Mouse (Mus musculus): ENCODE results near the gene Coq10b. TPM values are rescaled to one million over a fixed set of nuclear protein-coding genes. Genes with fewer than 3 reads are reported as not detected.
"Not testable (repeated sequence)": the region's sequence is repeated elsewhere in the genome, so short reads cannot be mapped to it uniquely, and the experiment has no call there.

Gene Coq10b
- total RNA-seq (2015) (28.5 and 28.6 TPM in 2 replicates), total RNA-seq (2017) (25.4 and 25.8 TPM in 2 replicates)

DNA sequence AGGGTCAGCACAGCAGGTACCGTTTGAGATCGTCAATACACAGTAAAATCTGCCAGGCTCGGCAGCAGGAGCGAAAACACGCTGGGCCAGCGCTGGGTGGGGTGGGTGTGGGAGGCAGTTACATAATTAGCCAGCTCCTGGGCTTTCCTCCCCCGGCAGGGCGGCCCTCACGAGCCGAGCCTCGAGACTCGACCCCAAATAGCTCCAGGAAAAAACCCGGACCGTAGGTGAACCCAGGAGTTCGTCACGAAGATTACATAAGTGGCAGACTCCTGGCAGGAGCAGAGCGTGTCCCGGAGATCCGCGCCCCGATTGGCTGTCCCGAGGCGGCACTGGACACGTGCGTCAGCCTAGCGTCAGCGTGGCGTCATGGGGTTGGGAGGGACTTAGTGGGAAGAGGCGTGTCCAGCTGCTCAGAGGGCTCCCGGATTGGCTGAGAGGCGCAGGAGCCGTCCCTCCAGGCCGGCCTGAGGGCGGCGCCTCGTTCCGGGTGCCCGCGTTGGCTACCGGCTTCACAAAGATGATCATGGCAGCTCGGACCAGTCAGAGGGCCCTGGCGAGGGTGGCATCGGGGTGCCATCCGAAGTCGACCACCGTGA is at the start of gene Coq10b:
Gene Coq10b, plus strand, starts transcription at position 416 of the 599 bp plus-strand sequence.
- ATAC-seq (ENCODE audit: poor library complexity, severe bottlenecking) = peak; percentile 97

DNA sequence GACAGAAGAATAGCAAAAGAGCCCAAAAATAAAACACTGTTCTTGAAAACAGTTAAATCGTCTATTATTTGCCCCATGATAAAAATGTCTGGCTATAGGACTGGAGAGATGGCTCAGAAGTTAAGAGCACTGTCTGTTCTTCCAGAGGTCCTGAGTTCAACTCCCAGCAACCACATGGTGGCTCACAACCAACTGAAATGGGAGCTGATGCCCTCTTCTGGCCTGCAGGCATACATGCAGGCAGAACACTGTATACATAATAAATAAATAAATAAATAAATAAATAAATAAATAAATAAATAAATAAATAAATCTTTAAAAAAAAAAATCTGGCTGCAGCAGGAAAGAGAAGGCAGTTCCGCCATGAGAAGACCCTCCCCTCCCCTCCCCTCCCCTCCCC is 44.3 kb upstream of the Coq10b start:
- ATAC-seq (ENCODE audit: poor library complexity, severe bottlenecking) = not testable (repeated sequence)

DNA sequence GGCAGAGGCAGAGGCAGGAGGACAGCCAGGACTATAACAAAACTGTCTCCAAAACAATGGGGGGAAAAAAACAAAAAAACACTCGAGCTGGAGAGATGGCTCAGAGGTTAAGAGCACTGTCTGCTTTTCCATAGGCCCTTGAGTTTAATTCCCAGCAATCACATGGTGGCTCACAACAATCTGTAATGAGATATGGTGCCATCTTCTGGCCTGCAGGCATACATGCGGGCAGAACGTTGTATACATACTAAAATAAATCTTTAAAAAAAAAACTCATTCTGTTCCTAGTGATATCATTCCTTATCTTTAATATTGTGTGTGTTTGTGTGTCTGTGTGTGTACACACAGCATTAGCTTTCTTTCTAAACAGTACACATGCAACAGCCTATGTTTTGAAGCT is 40.1 kb upstream of the Coq10b start:
- ATAC-seq (ENCODE audit: poor library complexity, severe bottlenecking) = no peak

DNA sequence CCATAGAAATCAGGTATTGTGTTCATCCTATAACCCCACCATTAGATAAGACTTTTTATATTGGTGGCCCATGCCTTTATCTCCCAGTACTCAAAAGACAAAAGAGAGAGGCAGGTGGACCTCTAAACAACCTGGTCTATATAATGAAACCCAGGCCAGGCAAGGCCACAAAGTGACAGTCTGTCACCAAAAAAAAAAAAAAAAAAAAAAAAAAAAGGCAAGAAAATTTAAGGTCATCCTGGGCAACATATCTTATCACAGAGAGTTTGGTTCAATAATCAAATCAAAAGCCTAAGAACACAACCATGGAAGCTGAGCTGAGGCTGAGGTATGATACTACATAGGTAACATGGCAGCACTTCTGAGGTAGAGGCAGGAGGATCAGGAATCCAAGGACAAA is 30.7 kb upstream of the Coq10b start:
- no peak for ATAC-seq (ENCODE audit: poor library complexity, severe bottlenecking)

DNA sequence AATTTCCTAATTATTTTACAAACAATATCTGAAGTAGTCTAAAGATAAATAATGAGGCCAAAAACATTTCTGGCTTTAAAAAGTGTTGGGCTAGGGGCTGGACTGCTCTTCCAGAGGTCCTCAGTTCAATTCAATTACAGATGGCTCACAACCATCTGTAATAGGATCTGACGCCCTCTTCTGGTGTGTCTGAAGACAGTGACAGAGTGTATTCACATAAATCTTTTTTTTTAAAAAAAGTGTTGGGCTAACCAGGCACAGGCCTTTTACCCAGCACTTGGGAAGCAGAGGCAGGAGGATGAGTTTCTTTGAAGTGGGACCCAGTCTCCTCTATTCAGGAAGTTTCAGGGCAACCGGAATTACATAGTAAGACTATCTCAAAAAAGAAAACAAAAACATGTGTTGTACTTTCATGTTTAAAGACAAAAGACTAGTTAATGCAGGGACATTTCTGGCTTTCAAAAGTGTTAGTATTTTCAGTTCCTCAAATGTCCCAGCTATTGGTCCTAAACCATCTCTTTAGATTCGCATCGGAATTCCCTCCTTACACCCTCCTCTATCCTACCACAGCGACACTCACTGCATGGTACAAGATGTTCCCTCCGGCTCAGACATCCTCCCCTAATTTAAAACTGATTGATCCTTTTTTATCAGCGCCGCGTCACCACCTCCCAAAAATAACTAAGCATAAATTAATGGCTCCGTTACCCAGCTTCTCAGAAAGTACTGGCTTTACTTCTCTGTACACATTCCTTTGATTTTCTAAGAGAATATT is 26.7 kb upstream of the Coq10b start:
- ATAC-seq (ENCODE audit: poor library complexity, severe bottlenecking) = no peak

DNA sequence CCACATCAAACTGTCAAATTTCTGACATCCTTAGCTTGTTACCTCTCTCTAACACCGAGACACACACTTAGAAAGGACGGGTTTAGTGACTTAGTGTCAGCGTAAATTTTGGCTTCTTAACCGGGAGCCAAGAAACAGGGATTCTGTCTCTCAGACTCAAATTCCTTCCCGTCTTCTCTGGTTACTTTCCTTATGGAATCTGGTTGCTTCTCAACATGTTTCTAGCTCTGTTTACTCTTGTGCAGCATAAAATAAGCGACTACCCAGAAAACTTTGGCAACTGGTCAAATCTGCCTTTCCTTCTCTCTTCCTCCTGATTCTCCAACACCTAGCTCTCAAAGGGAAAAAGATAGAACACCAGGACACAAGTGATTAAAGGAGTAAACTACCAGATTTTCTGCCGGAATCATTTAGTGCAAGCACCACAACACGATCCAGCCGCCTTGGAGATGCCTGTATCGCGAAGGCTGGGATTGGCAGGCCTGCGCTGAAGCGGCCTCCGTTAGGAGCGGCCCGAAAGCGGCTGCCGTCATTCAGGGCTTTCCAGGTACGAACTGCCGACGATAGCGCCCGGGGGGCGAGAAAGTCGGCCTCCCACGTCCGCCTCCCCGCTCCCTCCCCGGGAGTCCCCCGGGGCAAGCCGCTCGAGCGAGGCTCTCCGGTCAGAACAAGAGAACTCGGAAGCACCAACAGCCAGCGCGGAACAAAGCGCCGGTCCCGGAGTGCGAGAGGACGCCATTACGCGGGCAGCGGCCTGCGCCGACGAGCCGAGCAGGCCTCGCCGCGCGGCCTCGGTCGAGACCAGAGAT is 25.9 kb upstream of the Coq10b start:
- ATAC-seq (ENCODE audit: poor library complexity, severe bottlenecking) = peak; percentile 20

DNA sequence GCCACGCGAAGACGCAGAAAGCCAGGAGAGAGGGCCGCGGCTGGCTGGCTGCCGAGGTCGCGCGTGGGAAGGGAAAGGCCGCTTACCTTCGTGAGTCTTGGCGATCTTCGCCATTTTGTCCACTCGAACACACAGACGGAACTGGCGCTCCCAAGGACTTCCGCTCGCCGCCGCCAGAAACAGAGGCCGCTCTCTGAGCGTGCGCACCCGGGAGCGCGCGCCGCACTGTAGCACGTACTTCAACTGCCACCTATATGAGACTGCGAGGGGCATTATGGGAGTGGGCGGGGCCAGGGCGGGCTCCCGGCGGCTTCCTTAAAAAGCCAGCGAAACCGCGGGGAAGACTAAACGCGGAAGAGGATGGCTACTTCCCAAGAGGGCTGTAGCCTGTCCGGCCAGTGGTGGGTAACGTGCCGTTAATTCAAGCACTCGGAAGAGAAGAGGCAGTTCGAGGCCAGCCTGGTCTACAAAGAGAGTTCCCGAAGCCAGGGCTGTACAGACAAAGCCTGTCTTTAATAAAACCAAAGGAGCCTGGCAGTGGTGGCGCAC is 25.2 kb upstream of the Coq10b start, which contains the start of gene Sf3b1:
Gene Sf3b1, minus strand, starts transcription at position 229 of the 549 bp plus-strand sequence.
- peak; percentile 84 for ATAC-seq (ENCODE audit: poor library complexity, severe bottlenecking)

DNA sequence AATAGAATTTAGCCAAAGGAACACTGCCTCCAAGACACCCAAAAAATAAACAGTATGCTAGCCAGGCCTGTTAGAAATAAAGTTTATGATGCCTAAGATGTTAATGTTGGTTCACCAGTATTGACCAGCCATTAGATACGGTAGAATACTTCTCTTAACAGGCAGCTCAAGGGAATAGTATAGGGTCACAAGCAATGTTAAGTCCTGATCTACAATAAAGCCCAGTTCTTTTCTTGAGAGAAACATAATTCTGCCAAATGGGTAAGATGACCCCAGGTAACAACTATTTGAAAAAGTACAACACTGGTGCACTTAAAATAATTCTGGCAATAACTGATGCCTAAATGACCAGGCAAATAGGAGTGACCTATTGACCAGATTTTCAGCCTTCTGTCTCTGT is 24.6 kb upstream of the Coq10b start:
- ATAC-seq (ENCODE audit: poor library complexity, severe bottlenecking) = no peak

DNA sequence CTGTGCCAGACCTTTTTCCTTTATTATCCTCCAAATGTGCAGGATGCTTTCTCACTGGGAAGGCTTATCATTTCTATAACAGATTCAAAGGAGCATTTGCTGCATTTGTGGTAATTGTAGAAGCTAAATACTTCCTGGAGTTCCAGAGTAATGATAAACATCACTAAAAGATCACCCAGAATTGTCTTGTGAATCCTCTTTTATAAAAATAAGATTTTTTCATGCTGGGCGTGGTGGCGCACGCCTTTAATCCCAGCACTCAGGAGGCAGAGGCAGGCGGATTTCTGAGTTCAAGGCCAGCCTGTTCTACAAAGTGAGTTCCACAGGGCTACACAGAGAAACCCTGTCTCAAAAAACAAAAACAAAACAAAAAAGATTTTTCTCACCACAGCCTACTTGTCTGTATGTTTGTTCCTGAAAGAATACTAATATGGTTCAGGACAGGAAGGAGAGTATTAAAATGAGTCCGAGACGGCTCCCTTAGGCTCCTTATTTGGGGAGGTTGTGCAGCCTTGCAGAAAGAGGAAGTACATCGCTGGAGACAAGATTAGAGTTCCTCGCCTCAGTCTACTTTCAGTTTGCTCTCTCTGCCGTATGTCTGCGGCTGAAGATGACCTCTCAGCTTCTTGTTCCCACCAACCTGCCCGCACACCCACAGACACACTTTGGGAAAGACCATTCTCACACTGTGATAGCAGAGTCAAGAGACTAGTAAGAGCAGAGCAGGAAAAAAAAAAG is 23.9 kb upstream of the Coq10b start:
- peak; percentile 64 for ATAC-seq (ENCODE audit: poor library complexity, severe bottlenecking)

DNA sequence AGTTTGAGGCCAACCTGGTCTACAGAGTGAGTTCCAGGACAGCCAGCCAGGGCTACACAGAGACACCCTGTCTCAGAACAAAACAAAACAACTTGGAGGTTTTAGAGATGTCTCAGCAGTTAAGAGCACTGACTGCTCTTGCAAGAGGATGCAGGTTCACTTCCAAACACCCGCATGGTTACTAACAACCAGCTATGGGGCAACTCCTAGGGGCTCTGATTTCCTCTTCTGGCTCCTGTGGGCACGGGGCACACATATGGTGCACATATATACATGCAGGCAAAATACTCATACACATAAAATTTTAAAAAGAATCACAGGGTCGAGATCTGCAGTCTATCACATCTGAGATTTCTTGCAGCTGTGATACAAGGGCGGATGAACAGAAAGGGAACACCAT is 23.1 kb upstream of the Coq10b start:
- ATAC-seq (ENCODE audit: poor library complexity, severe bottlenecking) = no peak

DNA sequence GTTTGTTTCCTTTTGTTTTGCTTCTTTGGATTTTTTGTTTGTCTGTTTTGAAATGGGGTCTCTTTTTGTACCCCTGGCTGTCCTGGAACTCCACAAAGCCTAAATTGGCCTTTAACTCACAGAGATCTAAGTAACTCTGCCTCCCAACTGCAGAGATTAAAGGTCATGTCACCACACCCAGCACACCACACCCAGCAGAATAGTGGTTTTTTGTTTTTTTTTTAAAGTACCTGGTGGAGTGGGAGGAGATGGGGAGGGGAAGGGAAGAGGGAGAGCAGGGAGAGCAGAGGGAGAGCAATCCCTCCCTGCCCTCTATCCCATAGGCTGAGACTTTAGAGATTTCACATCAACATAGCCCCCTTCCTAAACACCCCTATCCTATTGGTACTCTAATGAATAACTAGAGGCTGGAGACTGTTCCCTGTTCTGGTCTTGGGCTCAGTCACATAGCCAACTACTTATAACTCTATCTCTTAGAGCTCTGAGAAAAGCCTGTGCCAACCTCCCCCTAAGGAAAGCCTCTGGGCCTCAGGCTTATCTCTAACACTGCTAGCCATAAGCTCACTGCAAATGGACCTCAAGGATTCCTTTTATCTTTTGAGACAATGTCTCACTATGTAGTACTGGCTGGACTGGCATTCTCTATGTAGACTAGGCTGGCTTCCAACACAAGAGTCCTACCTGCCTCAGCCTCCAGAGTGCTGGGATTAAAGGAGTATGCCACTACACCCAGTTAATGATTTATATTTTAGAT is 21.4 kb upstream of the Coq10b start:
- no peak for ATAC-seq (ENCODE audit: poor library complexity, severe bottlenecking)

DNA sequence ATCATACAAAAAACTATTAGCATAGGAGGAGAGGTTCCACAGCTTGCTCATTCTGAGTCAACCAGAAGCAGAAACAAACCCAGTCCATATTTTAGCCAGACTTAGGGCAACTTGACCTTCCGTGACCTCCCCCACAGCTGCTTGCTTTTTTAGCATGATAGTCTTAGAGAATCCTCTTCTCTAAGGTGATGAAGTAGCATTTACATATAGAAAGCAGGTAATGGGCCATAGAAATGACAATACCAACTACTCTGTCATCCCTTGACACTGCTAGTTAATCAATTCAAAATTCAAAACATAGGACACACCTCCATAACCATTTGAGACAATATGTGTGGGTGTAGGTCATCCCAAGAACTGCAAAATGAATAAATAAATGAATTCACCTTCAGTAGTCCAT is 12.6 kb upstream of the Coq10b start:
- ATAC-seq (ENCODE audit: poor library complexity, severe bottlenecking) = no peak

DNA sequence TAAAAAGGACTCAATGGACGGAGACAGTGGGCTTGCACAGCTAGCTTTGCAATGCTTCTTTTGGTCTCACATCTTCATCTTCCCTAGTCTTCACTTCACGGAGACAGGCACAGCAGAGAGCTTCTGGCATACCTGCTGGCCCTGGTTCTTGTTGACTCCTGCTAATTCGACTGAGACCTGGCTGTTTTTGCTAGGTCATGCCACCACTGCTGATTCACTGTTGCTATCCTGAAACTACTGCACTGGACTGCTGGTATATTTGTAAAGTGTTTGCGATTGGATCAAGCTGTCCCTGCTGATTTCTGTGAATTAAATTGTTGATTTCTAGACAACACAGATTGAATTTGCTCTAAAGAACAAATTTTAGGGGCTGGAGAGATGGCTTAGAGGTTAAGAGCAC is 10.9 kb upstream of the Coq10b start:
- ATAC-seq (ENCODE audit: poor library complexity, severe bottlenecking) = no peak

DNA sequence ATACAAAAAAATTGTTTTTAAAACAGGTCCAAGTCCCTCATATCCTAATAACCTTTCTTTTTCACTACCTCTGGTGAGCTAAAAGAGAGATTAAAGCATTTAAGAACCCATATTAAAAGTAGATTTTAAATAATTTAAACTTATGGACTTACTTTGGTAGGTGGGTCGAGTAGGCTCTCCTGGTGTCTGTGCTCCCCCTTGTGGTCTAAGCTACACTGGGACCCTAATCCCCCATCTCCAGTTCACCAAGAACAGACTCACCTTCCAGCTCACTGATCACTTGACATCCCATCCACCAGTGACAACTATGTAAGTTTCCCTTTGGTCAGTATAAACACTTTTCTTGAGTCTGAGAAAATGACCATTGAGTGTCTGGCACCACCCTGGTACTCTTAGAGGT is 10.3 kb upstream of the Coq10b start:
- no peak for ATAC-seq (ENCODE audit: poor library complexity, severe bottlenecking)

DNA sequence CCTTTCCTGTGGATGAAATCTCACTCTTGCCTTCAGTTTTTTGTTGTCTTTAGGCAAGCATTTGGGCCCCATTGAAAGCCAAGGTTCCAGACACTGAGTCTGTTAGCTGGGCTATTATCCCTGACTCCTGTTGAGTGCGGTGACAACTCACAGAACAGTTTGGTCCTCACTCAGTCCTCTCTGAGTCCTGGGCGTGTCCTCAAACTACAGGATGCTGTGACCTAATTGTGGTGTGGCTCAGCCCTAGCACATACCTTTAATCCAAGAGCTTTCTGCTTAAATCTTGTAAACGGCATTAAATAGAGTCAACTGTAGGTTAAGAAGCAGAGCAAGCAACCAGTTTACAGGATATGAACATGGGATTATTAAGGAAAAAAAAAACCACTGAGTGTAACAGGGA is 9.4 kb upstream of the Coq10b start:
- no peak for ATAC-seq (ENCODE audit: poor library complexity, severe bottlenecking)

DNA sequence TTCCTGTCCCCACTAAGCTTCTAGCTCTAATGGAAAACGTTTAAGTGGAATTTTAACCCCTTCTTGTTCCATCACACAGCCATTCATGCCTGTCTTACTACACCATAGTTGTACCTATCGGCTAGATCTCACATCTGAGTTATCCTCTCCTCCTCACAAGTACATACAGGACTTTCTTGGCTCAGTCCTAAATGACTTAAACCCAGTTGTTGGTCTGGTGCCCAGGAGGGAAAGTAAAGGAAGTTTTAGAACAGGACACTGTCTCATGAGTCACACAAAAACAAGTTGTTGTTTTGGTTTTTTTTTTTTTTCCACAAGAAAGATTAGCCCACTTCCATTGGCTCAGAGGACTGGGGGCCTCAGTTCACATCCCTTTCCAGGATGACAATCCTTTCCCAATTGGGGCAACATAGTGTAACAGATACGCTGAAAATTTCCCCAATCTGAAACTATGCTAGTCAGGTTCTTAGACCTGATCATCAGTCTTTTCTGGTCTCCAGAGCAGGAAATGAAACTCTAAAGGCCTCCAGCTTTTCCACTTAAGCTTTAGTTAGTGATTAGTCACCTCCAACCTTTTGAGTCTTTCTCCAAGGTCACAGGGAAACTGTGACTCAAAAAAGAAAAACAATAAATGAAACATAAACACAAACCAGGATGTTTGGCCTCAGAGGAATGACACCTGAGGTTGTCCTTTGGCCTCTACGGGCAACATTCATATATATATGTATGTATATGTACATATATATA is 3.6 kb upstream of the Coq10b start:
- no peak for ATAC-seq (ENCODE audit: poor library complexity, severe bottlenecking)

DNA sequence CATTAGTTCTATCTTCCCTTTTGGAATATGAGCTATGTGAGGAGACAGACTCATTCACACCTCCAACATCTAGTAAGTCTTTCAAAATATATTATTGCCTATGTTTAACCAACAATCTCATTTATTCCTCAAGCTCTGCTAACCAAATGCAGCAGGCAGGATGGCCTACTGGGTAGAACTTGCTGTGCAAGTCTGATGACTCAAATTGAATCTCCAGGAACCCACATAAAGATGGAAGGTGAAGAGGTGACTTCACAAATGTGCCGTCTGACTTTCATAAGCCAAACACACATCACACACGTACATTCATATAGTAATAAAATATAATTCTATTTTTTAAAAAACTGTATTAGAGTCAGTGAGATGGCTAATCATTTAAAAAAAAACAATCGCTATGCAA is 899 bp upstream of the Coq10b start:
- ATAC-seq (ENCODE audit: poor library complexity, severe bottlenecking) = no peak

DNA sequence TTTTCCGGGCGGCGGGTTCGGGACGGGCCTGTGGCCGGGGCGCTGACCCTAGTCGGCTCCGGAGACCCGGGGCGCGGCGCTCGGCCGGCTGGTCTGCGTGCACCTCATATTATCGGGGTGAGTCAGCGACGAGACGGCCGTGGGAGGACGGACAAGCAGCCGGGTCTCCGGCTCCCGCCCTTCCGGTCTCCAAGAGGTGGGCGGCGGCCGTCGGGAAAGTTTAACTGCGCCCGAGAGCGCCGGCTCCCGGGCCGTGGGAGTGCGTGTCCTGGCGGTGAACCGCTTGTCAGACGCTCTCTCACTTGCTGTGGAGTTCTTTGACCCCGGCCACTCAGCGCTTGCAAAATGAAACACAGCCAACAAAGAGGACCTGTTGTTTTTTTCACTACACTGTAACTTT is 435 bp downstream of the Coq10b start:
- ATAC-seq (ENCODE audit: poor library complexity, severe bottlenecking) = peak; percentile 42

DNA sequence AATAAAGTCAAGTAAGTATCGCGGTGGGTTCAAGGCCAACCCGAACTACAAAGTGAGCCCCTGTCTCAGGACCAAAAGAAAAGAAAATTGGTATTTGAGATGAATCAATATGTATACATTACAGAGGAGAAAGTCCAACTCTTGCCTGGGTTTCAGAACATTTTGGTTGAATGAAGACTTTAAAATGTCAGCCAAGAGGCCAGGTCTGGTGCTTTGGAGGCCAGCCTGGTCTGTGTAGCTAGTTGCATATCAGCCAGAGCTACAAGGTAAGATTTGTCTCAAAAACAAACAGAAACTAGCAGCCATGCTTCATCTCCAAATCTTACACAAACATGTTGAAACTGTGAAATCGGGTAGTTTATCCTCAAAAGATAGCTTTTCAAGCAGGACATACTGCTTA is 1.0 kb downstream of the Coq10b start:
- no peak for ATAC-seq (ENCODE audit: poor library complexity, severe bottlenecking)
